Mouse (Mus musculus) liver, embryonic 12.5 days (tissue): Measurements from ENCODE around the gene Nr1d1. TPM values are rescaled to one million over a fixed set of nuclear protein-coding genes. Genes with fewer than 3 reads are reported as not detected.
"Not testable (repeated sequence)": the region's sequence is repeated elsewhere in the genome, so short reads cannot be mapped to it uniquely, and the experiment has no call there.

Experiments
- ATAC-seq: fragments of 200-750 bp; cut with Nextera tagmentation; 2 replicates; pipeline ENCODE4 v1.8.0; 2017; ENCODE audit warnings: moderate number of reproducible peaks, mild to moderate bottlenecking, moderate library complexity
- H3K27ac ChIP-seq: fragments of 300-500 bp; sonication (generic); 2 replicates; pipeline ENCODE4 v1.5.1; 2016; ENCODE audit warnings: mild to moderate bottlenecking
- H3K27me3 ChIP-seq: fragments of 300-500 bp; sonication (generic); replicated peaks from 2 replicates; pipeline ENCODE4 v1.6.1; 2016; ENCODE audit warnings: mild to moderate bottlenecking, moderate library complexity
- H3K36me3 ChIP-seq: fragments of 300-500 bp; sonication (generic); 2 replicates; pipeline ENCODE4 v1.6.1; 2016; ENCODE audit warnings: mild to moderate bottlenecking, moderate library complexity
- H3K4me1 ChIP-seq: fragments of 300-500 bp; sonication (generic); 2 replicates; pipeline ENCODE4 v1.6.1; 2016
- H3K4me2 ChIP-seq: fragments of 300-500 bp; sonication (generic); 2 replicates; pipeline ENCODE4 v1.6.1; 2016; ENCODE audit warnings: mild to moderate bottlenecking, moderate library complexity
- H3K4me3 ChIP-seq: fragments of 300-500 bp; sonication (generic); 2 replicates; pipeline ENCODE4 v1.5.1; 2016; ENCODE audit warnings: mild to moderate bottlenecking, moderate library complexity
- H3K9ac ChIP-seq: fragments of 300-500 bp; sonication (generic); 2 replicates; pipeline ENCODE4 v1.6.1; 2016; ENCODE audit warnings: mild to moderate bottlenecking, moderate library complexity
- H3K9me3 ChIP-seq: fragments of 300-500 bp; sonication (generic); replicated peaks from 2 replicates; pipeline ENCODE4 v1.6.1; 2016; ENCODE audit warnings: mild to moderate bottlenecking, moderate library complexity
- WGBS: fragments of 180-500 bp; shearing (Covaris S2); methylation state at CpG from one replicate; pipeline ENCODE4 v1.1.7; 2016; ENCODE audit not compliant: insufficient replicate concordance; 5-methylcytosine and 5-hydroxymethylcytosine counted together
- polyA plus RNA-seq: library from polyadenylated mRNA; unstranded; fragments of >200 nt; fragmentation: Nextera tagmentation; extraction: Ambion mirVana; gene quantifications from 2 replicates; pipeline ENCODE4 v1.2.1, GENCODE M21; 2016

Gene Nr1d1
- polyA plus RNA-seq, 1 experiment from 2014 or later = 1.4 TPM

DNA sequence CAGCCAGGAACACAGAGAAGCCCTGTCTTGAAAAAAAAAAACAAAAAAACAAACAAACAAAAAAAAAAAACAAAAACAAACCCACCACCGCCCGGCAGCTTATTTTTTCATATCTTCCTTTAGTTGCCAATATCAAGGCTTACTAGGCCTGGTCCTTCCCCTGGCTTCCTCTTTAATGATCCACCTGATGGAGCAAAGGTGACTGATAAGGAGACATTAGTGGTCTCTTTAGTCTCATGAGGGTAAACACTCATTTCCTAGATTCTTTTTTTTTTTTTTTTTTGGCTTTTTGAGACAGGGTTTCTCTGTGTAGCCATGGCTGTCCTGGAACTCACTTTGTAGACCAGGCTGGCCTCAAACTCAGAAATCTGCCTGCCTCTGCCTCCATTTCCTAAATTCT, 37.9 kb downstream of the Nr1d1 start:
- H3K27ac ChIP-seq, H3K36me3 ChIP-seq, H3K9ac ChIP-seq, H3K4me3 ChIP-seq, H3K4me2 ChIP-seq, H3K9me3 ChIP-seq, H3K27me3 ChIP-seq, ATAC-seq: not testable (repeated sequence)
- H3K4me1 ChIP-seq = peaks cover 40% of the 10 kb centered on the region
- 55% methylated on average over 2 of the region's 2 CpGs for WGBS

DNA sequence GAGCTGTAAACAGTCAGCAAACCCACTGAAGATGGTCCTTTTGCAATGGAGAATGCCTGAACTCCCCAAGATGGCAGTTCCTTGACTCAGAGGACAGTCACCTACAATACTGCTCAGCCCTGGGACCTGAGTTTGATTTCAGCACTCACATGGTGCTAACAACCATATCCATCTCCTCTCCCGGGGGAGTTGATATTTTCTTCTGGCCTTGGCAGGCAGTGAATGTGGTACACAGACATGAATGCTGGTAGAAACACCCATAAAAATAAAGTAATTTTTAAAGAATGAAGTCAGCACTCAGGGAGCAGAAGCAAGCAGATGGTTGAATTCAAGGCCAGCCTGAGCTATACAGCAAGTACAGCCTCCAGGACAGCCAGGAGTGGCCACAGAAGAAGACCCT, 39.0 kb downstream of the Nr1d1 start:
- Histone ChIP-seq H3K27ac (no peak overlapping the region), H3K4me1 (peaks cover 36% of the 10 kb centered on the region), H3K9ac (no peak overlapping the region), H3K4me3 (no peak overlapping the region), H3K36me3 (no peaks in the 10 kb centered on the region), H3K9me3 (peaks cover 8% of the 10 kb centered on the region), H3K4me2 (no peak overlapping the region), H3K27me3 (peaks cover 5% of the 10 kb centered on the region; the same call in 1 of the 2 replicates)
- ATAC-seq = no peak
- 81% methylated on average over 1 of the region's 1 CpGs for WGBS

DNA sequence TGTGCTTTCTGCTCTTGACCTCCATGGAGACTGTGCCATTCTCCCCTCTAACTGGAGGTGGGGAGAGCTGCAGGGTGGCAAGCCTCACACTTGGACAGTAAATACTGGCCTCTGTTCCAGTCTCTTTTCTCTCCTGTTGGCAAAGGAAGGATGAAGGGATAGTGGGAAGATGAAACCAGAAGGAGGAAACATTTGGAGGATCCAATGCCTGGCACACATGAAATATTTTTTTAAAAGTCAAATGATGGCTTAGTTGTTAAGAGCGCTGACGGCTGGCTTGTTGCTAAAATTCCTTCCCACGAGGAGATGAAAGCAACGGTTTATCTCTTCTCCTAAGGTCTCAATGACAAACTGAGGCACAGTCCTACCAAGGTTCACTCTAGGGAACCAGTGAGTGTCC, 40.0 kb downstream of the Nr1d1 start:
- peaks cover 26% of the 10 kb centered on the region for H3K4me1 ChIP-seq
- no peaks in the 10 kb centered on the region for H3K36me3 ChIP-seq
- no peak overlapping the region for H3K9ac ChIP-seq
- H3K4me3 ChIP-seq = no peak overlapping the region
- H3K27ac ChIP-seq = no peak overlapping the region
- no peak for ATAC-seq
- peaks cover 5% of the 10 kb centered on the region; the same call in 1 of the 2 replicates for H3K27me3 ChIP-seq
- peaks cover 8% of the 10 kb centered on the region for H3K9me3 ChIP-seq
- H3K4me2 ChIP-seq = no peak overlapping the region
- WGBS = 80% methylated on average over 4 of the region's 4 CpGs

DNA sequence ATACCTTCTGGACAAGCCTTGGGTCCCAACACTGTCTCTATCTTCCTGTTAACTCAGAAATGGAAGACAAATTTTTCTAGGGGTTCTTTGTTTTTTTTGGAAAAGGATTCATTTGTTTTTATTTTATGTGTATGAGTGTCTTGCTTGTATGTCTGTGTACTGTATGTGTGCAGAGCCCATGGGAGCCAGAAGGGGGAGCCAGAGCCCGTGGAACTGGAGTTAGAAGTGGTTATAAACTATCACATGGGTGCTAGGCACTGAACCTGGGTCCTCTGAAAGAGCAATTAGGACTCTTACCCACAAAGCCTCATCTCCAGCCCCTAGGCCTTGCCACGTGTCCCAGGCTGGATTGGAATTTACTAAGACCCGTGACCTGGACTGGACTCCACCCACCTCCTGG, 41.1 kb downstream of the Nr1d1 start:
- no peak overlapping the region for H3K4me3 ChIP-seq
- H3K27ac ChIP-seq = no peak overlapping the region
- no peaks in the 10 kb centered on the region for H3K36me3 ChIP-seq
- H3K9ac ChIP-seq = no peak overlapping the region
- peaks cover 8% of the 10 kb centered on the region for H3K9me3 ChIP-seq
- 74% methylated on average over 3 of the region's 3 CpGs for WGBS
- peaks cover 5% of the 10 kb centered on the region; the same call in 1 of the 2 replicates for H3K27me3 ChIP-seq
- no peak overlapping the region for H3K4me2 ChIP-seq
- no peak for ATAC-seq
- peaks cover 20% of the 10 kb centered on the region for H3K4me1 ChIP-seq

DNA sequence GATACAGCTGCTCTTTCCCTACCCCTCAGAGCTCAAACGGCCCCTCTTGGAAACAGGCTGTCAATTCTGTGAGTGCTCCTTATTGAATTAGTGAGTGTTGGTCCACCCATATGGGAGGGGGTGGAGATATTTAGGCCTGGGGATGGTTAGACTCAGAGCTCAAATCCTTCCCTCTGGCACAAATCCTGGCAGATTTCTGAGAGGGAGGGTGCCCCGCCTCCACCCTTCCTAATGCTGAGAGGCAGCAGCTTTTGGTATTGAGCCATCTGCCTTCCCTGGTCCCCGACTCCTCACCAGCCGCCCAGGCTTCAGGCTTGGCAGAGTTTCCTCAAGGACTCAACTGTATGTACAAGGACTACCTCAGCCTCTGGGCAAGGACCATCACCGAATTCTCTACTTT, 44.0 kb downstream of the Nr1d1 start:
- H3K27me3 ChIP-seq = peaks cover 5% of the 10 kb centered on the region; the same call in 1 of the 2 replicates
- no peak overlapping the region for H3K27ac ChIP-seq
- peaks cover 17% of the 10 kb centered on the region for H3K36me3 ChIP-seq
- no peak for ATAC-seq
- WGBS = 67% methylated on average over 5 of the region's 5 CpGs
- peaks cover 8% of the 10 kb centered on the region for H3K9me3 ChIP-seq
- no peak overlapping the region for H3K9ac ChIP-seq
- no peak overlapping the region for H3K4me3 ChIP-seq
- peaks cover 20% of the 10 kb centered on the region for H3K4me1 ChIP-seq
- H3K4me2 ChIP-seq = no peak overlapping the region

DNA sequence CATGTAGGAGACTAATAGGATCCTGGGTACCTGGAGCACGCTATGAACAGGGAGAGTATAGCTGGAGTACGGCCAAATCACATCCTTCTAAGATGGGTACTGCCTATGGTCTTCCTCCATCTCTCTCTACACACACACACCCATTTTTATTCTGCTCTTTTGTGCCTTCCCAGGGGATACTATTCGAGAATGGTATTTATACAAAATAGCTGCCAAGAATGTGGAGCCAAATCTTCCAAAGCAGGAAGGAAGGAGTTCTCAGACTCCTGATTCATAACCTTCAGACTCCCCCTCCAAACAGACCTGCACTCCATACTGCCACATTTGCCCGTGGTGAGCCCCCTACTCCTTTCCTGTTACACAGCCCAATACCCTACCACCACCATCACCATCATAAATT, 44.4 kb downstream of the Nr1d1 start:
- WGBS = 59% methylated on average over 4 of the region's 4 CpGs
- ATAC-seq = no peak
- Histone ChIP-seq H3K4me3 (no peak overlapping the region), H3K4me2 (no peak overlapping the region), H3K36me3 (peaks cover 21% of the 10 kb centered on the region), H3K27me3 (peaks cover 5% of the 10 kb centered on the region; the same call in 1 of the 2 replicates), H3K9ac (no peak overlapping the region), H3K4me1 (peaks cover 22% of the 10 kb centered on the region), H3K27ac (no peak overlapping the region), H3K9me3 (peaks cover 8% of the 10 kb centered on the region)

DNA sequence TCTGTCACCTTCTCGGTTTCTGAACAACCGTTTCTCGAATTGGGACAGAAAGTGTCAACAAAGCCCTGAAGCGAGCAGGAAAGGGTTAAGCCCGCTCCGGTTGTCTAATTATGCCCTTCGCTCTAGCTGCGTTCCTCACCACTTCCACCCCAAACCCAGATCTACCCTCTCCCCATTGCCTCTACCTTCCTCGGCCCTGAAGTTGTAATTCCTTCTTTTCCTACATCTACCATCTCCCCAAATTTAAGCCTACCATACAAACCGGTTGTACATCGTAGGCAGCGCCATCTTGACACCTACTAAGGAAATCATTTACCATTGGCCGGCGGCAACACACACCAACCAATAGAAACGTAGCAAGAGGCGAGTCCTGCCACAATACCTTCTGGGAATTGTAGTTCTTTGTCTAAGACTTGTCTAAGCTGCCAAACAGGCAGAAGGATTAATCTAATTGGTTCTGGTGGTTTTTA, 46.0 kb downstream of the Nr1d1 start, which contains the start of gene Med24:
TSS of gene Med24 (minus strand) at position 317 of the 470 bp plus-strand sequence.
- peaks cover 5% of the 10 kb centered on the region; the same call in 1 of the 2 replicates for H3K27me3 ChIP-seq
- under 1% methylated on average over 16 of the region's 16 CpGs for WGBS

DNA sequence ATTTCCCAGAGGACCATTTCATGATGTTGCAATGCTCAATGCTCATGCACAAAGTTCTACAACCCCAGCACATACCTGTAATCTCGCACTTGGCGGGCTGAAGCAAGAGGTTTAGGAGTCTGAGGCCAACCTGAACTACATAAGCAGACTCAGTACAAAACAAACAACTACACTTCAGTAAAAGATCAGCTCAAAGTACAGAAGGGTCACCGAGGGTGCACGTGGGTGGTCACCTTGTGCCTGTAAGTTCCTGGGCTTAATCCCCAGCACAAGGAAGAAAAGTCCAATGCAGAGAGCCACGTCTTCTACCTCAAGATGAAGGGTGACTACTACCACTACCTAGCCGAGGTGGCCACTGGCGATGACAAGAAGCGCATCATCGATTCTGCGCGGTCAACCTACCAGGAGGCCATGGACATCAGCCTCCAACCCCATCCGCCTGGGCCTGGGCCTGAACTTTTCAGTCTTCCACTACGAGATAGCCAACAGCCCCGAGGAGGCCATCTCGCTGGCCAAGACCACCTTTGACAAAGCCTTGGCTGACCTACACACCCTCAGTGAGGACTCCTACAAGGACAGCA, 49.1 kb downstream of the Nr1d1 start:
- Histone ChIP-seq H3K4me1 (peaks cover 29% of the 10 kb centered on the region), H3K36me3 (peaks cover 47% of the 10 kb centered on the region), H3K9me3 (no peaks in the 10 kb centered on the region), H3K9ac (no peak overlapping the region), H3K4me3 (no peak overlapping the region), H3K27ac (no peak overlapping the region), H3K27me3 (no peaks in the 10 kb centered on the region), H3K4me2 (no peak overlapping the region)
- ATAC-seq = no peak
- WGBS = 86% methylated on average over 15 of the region's 15 CpGs

More for the DNA sequence above, 46.0 kb downstream of the Nr1d1 start, which contains the start of gene Med24:
- Histone ChIP-seq H3K4me3 (peak within 1 kb of the TSS; percentile 75), H3K9me3 (peaks cover 2% of the 10 kb centered on the region), H3K36me3 (peaks cover 36% of the 10 kb centered on the region), H3K4me2 (peak within 1 kb of the TSS; percentile 72), H3K27ac (peak within 1 kb of the TSS; percentile 64), H3K9ac (peak within 1 kb of the TSS; percentile 68), H3K4me1 (peaks cover 22% of the 10 kb centered on the region)
- peak; percentile 94 for ATAC-seq

DNA sequence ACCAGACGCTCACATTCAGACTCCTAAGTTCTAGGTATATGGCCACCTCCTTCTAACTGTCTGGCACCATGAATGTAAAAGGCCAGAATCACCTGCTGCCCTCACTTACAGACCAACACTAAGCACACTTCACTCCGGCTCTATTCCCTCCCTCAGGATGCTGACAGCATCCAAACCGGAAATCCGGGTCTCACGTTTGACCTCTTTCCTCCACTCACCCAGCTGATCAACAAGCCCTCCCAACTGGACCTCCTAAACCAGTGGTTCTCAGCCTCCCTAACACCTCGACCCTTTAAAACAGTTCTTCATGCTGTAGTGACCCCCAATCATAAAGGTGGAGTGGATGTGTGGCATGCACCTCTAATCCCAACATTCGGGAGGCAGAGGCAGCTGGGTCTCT, 52.0 kb downstream of the Nr1d1 start:
- Histone ChIP-seq H3K9me3 (no peaks in the 10 kb centered on the region), H3K36me3 (peaks cover 56% of the 10 kb centered on the region), H3K4me3 (no peak overlapping the region), H3K27ac (no peak overlapping the region), H3K9ac (no peak overlapping the region), H3K4me1 (peaks cover 41% of the 10 kb centered on the region), H3K27me3 (no peaks in the 10 kb centered on the region), H3K4me2 (no peak overlapping the region)
- no peak for ATAC-seq
- 64% methylated on average over 7 of the region's 7 CpGs for WGBS

DNA sequence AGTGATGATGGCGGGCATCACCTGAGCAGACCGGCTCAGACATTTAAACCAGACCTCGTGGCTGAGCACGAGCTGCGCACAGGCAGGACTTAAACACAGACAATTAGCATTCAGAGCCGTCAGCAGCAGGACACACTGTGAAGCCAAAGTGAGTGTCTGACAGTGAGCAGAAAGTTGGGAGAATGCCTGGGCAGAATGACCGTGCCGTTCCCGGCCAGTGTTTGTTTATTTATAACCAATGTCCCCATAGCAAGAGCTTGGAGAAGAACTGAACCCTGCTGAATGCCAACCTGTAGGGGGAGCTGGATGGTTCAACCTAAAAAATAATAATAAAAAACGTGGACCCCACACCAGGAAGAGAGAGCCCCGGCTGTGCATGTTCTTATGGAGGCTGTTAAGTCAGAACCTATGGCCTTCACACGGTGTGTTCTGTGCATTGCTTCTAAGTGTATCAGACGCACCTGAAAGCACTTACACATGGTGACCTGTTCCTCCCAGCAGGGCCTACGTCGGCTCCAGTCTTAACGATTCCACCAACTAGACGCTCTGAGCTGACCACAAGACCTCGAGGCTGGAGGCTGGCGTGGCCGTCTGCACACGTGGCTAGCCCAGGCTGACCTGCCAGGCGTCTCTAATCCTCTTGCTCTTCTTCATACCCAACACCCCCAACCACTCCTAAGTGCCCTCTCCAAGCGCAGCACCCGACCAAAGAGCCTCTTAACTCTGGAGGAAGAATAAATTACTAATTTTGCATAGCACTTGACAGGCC, 53.5 kb downstream of the Nr1d1 start:
- no peaks in the 10 kb centered on the region for H3K9me3 ChIP-seq
- no peak overlapping the region for H3K9ac ChIP-seq
- no peak overlapping the region for H3K4me3 ChIP-seq
- no peak overlapping the region for H3K4me2 ChIP-seq
- ATAC-seq = no peak
- WGBS = 76% methylated on average over 24 of the region's 24 CpGs
- H3K36me3 ChIP-seq = peaks cover 57% of the 10 kb centered on the region
- H3K4me1 ChIP-seq = peaks cover 40% of the 10 kb centered on the region
- H3K27me3 ChIP-seq = no peaks in the 10 kb centered on the region
- no peak overlapping the region for H3K27ac ChIP-seq

DNA sequence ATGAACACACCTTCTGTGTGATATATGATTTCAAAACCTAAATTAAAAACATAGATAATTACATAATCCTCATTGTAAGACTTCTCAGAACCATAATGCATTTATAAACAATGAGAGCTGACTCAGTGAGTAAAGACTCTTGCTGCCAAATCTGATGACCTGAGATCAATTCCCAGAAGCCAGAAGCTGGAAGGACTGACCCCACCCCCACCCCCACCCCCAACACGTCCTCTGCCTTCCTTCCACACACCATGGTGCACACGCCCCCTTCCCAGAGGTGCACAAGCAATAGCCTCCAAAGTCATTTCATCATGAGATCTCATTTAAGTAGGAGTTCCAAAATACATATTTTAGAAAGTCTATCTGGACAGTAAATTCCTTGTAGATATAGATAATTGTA, 54.4 kb downstream of the Nr1d1 start:
- Histone ChIP-seq H3K9ac (no peak overlapping the region), H3K4me3 (no peak overlapping the region), H3K36me3 (peaks cover 58% of the 10 kb centered on the region), H3K4me1 (peaks cover 35% of the 10 kb centered on the region), H3K27ac (no peak overlapping the region), H3K4me2 (no peak overlapping the region), H3K9me3 (no peaks in the 10 kb centered on the region), H3K27me3 (no peaks in the 10 kb centered on the region)
- 70% methylated on average over 2 of the region's 2 CpGs for WGBS
- no peak for ATAC-seq
